Mouse (Mus musculus): ENCODE results near the gene Il1rl2. TPM values are rescaled to one million over a fixed set of nuclear protein-coding genes. Genes with fewer than 3 reads are reported as not detected.

The Il1rl2 gene
- polyA plus RNA-seq, 1 experiment from 2014 or later = not detected

- ATAC-seq (no peak), DNase-seq (ENCODE audit: low read depth, low spot score) (no peak)
- in situ Hi-C loops (cut with MboI; ENCODE audit: low pct_unique_long_range_greater_than_20kb) = no loop called here
- TF ChIP-seq CTCF (IDR thresholded peaks at IDR 0.05) = no peak
- ChIA-PET POLR2A (no interaction called here), CTCF (interaction anchor here (1.3 kb wide), 1 partner anchor 15 kb away, joined by 3 read pairs; no protein-coding TSS in a partner anchor)
- H3K27me3 ChIP-seq = no peaks in the 10 kb centered on the region
These were observed 85.5 kb downstream of the Il1rl2 start for GRCm38 (mm10) chr1:40409882-40410281.

- no peak for DNase-seq (ENCODE audit: low read depth, low spot score)
- CTCF ChIA-PET = no interaction called here
- no peaks in the 10 kb centered on the region for H3K27me3 ChIP-seq
- in situ Hi-C loops (cut with MboI; ENCODE audit: low pct_unique_long_range_greater_than_20kb) = no loop called here
- no peak for TF ChIP-seq CTCF (IDR thresholded peaks at IDR 0.05)
- POLR2A ChIA-PET = interaction anchor here (0.6 kb wide), 1 partner anchor 79 kb away, joined by 6 read pairs; no protein-coding TSS in a partner anchor
- no peak for ATAC-seq
These were observed 88.6 kb downstream of the Il1rl2 start for GRCm38 (mm10) chr1:40413039-40413438.

DNA sequence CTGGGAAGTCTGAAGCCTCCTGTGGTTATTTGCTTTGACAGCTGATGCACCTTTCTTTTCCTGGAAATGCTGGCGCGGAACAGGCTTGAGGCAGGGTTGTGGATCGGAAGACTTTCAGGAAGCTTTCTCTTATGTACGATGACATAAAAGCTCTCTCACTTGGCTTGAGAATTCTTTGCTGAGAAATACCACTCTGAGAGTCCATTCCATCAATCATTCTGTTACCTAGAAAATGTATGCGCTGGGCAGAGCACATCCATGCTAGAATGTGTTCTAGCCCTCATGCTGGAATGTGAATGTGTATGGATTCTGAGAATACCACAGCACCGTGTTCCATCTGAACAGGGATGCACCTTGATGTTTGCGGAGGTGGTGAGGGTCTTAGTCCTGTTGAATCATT is 89.9 kb downstream of the Il1rl2 start:
- ATAC-seq (no peak), DNase-seq (ENCODE audit: low read depth, low spot score) (no peak)
- in situ Hi-C loops (cut with MboI; ENCODE audit: low pct_unique_long_range_greater_than_20kb) = no loop called here
- no peak for TF ChIP-seq CTCF (IDR thresholded peaks at IDR 0.05)
- POLR2A ChIA-PET = no interaction called here
- CTCF ChIA-PET = no interaction called here
- H3K27me3 ChIP-seq = no peaks in the 10 kb centered on the region

- H3K27me3 ChIP-seq = no peaks in the 10 kb centered on the region
- ChIA-PET POLR2A (no interaction called here), CTCF (interaction anchor here (1.0 kb wide), 1 partner anchor 31 kb away, joined by 3 read pairs; no protein-coding TSS in a partner anchor)
- in situ Hi-C loops (cut with MboI; ENCODE audit: low pct_unique_long_range_greater_than_20kb) = no loop called here
- no peak for ATAC-seq
- no peak for DNase-seq (ENCODE audit: low read depth, low spot score)
- no peak for TF ChIP-seq CTCF (IDR thresholded peaks at IDR 0.05)
These were observed 90.7 kb downstream of the Il1rl2 start for GRCm38 (mm10) chr1:40414863-40415656.

GRCm38 (mm10) chr1:40417034-40417433 is 92.6 kb downstream of the Il1rl2 start:
- ATAC-seq = no peak
- CTCF ChIA-PET = no interaction called here
- in situ Hi-C loops (cut with MboI; ENCODE audit: low pct_unique_long_range_greater_than_20kb) = no loop called here
- H3K27me3 ChIP-seq = no peaks in the 10 kb centered on the region
- no peak for DNase-seq (ENCODE audit: low read depth, low spot score)
- TF ChIP-seq CTCF (IDR thresholded peaks at IDR 0.05) = no peak
- POLR2A ChIA-PET = no interaction called here

Other genes starting within 250 kb of the Il1rl2 start
- gene Il1r1, start 99.5 kb upstream of the Il1rl2 start, polyA plus RNA-seq (2021) = 32.6 TPM
- 3.6 TPM for gene Il1rl1, start 105.0 kb downstream of the Il1rl2 start, polyA plus RNA-seq (2021)
- not detected for gene Il18r1, start 140.9 kb downstream of the Il1rl2 start, polyA plus RNA-seq (2021)
- 0.37 TPM for gene Il18rap, start 190.8 kb downstream of the Il1rl2 start, polyA plus RNA-seq (2021)

All from Patski (cell line).